Mouse (Mus musculus) intestine, embryonic 14.5 days (tissue): ENCODE data around the gene Castor2. TPM values are rescaled to one million over a fixed set of nuclear protein-coding genes. Genes with fewer than 3 reads are reported as not detected.
A peak's percentile ranks its signal among the peaks of the same experiment; 100 is the strongest.

Source experiments
- ATAC-seq: fragments of 200-750 bp; cut with Nextera tagmentation; replicated peaks from 2 replicates; pipeline ENCODE4 v1.8.0; 2017; ENCODE audit warnings: low read depth, moderate number of reproducible peaks, moderate TSS enrichment, moderate library complexity; ENCODE audit not compliant: low FRiP score, low TSS enrichment
- DNase-seq: peaks from one replicate; pipeline ENCODE4 v3.0.0-alpha.2; 2018; ENCODE audit warnings: low spot score
- H3K27ac ChIP-seq: fragments of 300-500 bp; sonication (generic); 2 replicates; pipeline ENCODE4 v1.5.1; 2014; ENCODE audit warnings: low read depth, mild to moderate bottlenecking, control low read depth
- H3K27me3 ChIP-seq: fragments of 300-500 bp; sonication (generic); replicated peaks from 2 replicates; pipeline ENCODE4 v1.6.1; 2014; ENCODE audit warnings: low read length, control low read depth; ENCODE audit not compliant: control insufficient read depth, insufficient read depth
- H3K36me3 ChIP-seq: fragments of 300-500 bp; sonication (generic); 2 replicates; pipeline ENCODE4 v1.6.1; 2014; ENCODE audit warnings: low read length, control low read depth; ENCODE audit not compliant: control insufficient read depth, insufficient read depth
- H3K4me1 ChIP-seq: fragments of 300-500 bp; sonication (generic); replicated peaks from 2 replicates; pipeline ENCODE4 v1.6.1; 2014; ENCODE audit warnings: low read length, control low read depth, mixed read lengths; ENCODE audit not compliant: control insufficient read depth, insufficient read depth
- H3K4me2 ChIP-seq: fragments of 300-500 bp; sonication (generic); 2 replicates; pipeline ENCODE4 v1.6.1; 2014; ENCODE audit warnings: low read length
- H3K4me3 ChIP-seq: fragments of 300-500 bp; sonication (generic); 2 replicates; pipeline ENCODE4 v1.5.1; 2014; ENCODE audit warnings: low read depth, low read length, control low read depth, mixed read lengths
- H3K9ac ChIP-seq: fragments of 300-500 bp; sonication (generic); 2 replicates; pipeline ENCODE4 v1.6.1; 2014; ENCODE audit warnings: mild to moderate bottlenecking, low read length
- H3K9me3 ChIP-seq: fragments of 300-500 bp; sonication (generic); 2 replicates; pipeline ENCODE4 v1.6.1; 2016; ENCODE audit warnings: low read length, control low read depth; ENCODE audit not compliant: control insufficient read depth
- WGBS: fragments of 180-500 bp; shearing (Covaris S2); extraction: QIAGEN DNeasy Blood & Tissue Kit; methylation state at CpG from one replicate; pipeline ENCODE4 v1.1.7; 2014; 5-methylcytosine and 5-hydroxymethylcytosine counted together
- polyA plus RNA-seq: library from polyadenylated mRNA; unstranded; fragments of >200 nt; fragmentation: Nextera tagmentation; extraction: Ambion mirVana; gene quantifications from 2 replicates; pipeline ENCODE4 v1.2.1, GENCODE M21; 2014

Castor2 gene
- polyA plus RNA-seq, 1 experiment from 2014 or later = 6.2 TPM

DNA sequence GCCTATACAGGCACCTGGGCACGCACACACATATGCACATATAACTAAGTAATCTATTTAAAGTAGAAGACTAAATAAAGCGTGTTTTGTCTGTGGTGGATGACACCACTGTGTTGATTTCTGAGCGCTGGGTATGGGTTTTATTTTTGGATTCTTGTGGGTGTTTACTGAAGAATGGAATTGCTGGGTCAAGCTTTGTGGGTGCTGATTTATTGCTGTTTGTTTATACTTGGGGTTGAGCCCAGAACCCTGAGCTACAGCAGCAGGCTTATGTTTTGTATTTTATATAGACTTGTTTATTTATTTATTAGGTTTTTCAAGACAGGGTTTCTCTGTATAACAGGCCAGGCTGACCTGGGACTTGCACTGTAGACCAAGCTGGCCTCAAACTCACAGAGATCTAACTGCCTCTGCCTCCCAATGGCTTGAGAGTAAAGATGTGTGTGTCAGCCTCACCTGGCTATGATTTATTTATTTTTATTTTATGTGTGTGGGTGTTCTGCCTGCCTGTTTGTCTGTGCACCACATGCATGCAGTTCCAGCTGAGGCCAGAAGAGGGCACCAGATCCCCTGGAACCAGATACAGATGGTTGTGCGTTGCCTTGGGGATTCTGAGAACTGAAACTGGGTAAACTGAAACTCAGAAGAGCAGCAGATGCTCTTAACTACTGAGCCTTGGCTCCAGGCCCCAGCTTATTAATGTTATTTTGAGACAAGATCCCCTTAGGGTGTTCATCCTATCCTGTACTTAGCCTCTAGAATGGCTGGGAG lies 87.6 kb downstream of the Castor2 start:
- WGBS = 80% methylated on average over 4 of the region's 4 CpGs
- Histone ChIP-seq H3K4me3 (no peak overlapping the region), H3K4me2 (no peak overlapping the region), H3K9ac (no peak overlapping the region), H3K36me3 (peaks cover 3% of the 10 kb centered on the region; the same call in 1 of the 2 replicates), H3K27me3 (no peaks in the 10 kb centered on the region), H3K4me1 (peaks cover 16% of the 10 kb centered on the region), H3K27ac (no peak overlapping the region), H3K9me3 (0 out of 2 replicates have a peak, but pooled peaks cover 3% of the 10 kb centered on the region)
- DNase-seq (peak; percentile 85), ATAC-seq (no peak)

DNA sequence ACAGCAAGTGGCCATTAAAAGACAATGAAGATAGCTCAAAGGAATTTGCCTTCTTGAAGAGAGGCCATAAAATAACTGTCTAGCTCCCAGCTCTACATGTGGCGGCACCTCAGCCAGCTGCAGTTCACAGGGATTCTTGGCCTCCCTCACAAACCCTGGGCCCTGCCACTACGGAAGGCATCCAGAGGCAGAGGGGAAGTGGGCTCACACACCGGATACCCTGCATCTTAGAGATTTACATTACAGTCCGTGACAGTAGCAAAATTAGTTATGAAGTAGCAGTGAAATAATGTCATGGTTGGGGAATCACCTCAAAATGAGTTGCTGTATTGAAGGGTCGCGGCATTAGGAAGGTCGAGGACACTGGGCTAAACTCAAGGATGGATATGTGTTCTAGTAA lies 89.1 kb downstream of the Castor2 start:
- H3K9me3 ChIP-seq = 0 out of 2 replicates have a peak, but pooled peaks cover 3% of the 10 kb centered on the region
- no peak overlapping the region for H3K27ac ChIP-seq
- peaks cover 2% of the 10 kb centered on the region; the same call in 1 of the 2 replicates for H3K4me1 ChIP-seq
- H3K4me3 ChIP-seq = no peak overlapping the region
- H3K4me2 ChIP-seq = no peak overlapping the region
- ATAC-seq (no peak), DNase-seq (no peak)
- H3K27me3 ChIP-seq = no peaks in the 10 kb centered on the region
- no peak overlapping the region for H3K9ac ChIP-seq
- WGBS = 67% methylated on average over 7 of the region's 7 CpGs
- H3K36me3 ChIP-seq = peaks cover 10% of the 10 kb centered on the region

DNA sequence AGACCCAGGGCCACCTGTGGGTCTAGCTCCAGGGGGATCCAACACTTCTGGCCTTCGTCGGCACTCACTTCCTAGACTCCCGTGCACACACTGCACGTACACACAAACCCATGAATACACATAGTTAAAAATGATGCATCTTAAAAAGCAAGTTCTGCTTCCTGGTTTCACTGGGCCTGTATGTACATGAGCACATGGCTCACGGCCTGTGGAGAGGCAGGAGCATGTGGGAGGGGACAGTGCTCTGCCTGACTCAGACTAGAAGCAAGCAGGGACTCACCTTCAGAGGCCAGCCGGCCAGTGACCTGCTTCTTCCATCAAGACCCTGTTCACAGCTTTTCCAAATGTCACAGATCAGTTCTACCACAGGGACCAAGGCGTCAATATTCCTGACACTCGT lies 94.2 kb downstream of the Castor2 start:
- no peak for ATAC-seq
- no peak for DNase-seq

More for the DNA sequence above, 94.2 kb downstream of the Castor2 start:
- H3K27ac ChIP-seq = no peak overlapping the region
- no peaks in the 10 kb centered on the region for H3K27me3 ChIP-seq
- WGBS = 87% methylated on average over 8 of the region's 8 CpGs
- H3K36me3 ChIP-seq = peaks cover 20% of the 10 kb centered on the region
- no peak overlapping the region for H3K9ac ChIP-seq
- no peaks in the 10 kb centered on the region for H3K9me3 ChIP-seq
- H3K4me3 ChIP-seq = no peak overlapping the region
- no peaks in the 10 kb centered on the region for H3K4me1 ChIP-seq
- no peak overlapping the region for H3K4me2 ChIP-seq

Other genes with a start within 250 kb of the Castor2 start
- gene Rcc1l, start 77.1 kb downstream of the Castor2 start, polyA plus RNA-seq = 32.3 and 32.5 TPM in 2 replicates
- gene Gtf2ird2, start 84.3 kb downstream of the Castor2 start, polyA plus RNA-seq = 7.5 and 8.0 TPM in 2 replicates
- 3.4 and 4.1 TPM in 2 replicates for gene Ncf1, start 129.9 kb downstream of the Castor2 start, polyA plus RNA-seq
- gene Gtf2i, start 215.0 kb downstream of the Castor2 start, polyA plus RNA-seq = 145 and 157 TPM in 2 replicates